Mouse (Mus musculus): ENCODE data around the gene Epha8.

Epha8 gene

DNA sequence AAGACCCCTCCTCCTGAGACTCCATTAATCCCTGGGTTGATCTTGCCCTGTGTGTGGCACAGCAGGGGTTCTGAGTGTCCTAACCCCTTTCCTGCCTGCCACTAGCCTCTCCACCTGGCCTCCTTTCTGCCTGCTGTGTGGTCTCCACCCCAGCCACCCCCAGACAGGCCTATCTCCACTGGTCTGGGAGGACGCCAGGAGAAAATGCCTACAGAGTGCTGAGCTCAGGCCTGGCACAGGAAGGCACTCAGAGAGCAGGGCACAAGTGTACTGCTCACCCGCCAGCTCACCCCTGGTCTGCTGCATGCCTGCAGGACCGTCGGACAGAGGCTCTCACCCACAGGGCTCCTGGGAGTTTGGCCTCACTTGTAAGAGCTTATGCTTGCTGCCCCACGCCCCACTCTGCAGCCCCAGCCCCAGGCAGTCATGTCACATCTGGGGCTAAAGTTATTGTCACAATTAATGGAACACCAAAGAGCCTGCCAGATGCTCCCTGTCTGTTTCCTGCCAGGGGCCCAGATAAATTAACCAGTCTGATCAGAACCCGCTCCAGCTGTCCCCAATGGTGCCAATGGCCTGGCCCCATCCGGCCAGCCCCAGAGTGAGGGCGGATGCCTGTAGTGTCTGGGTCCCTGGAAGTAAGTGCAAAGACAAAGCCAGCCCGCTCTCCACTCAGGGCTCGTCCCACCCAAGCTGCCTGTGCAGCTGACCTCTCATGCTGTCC, 7.2 kb downstream of the Epha8 start:
- DNase-seq = peak; percentile 56 to 68

DNA sequence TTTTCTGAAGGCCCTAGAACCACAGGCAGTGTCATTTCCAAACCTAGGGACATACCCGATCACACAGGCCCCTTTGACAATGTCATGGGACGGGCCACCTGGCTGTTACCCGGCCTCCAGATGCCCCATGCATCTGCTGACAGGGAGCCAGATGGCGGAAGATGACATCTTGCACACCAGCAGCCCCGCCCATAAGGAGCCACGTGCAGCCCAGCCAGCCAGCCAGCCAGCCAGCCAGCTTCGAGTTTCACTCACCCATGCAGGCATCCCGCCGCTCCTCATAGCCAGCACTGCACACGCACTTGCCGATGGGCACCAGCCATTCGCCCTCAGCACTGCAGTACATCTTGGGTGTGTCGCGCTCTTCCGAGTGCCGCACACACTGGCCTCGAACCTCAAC, 11.2 kb downstream of the Epha8 start:
- no peak for DNase-seq

DNA sequence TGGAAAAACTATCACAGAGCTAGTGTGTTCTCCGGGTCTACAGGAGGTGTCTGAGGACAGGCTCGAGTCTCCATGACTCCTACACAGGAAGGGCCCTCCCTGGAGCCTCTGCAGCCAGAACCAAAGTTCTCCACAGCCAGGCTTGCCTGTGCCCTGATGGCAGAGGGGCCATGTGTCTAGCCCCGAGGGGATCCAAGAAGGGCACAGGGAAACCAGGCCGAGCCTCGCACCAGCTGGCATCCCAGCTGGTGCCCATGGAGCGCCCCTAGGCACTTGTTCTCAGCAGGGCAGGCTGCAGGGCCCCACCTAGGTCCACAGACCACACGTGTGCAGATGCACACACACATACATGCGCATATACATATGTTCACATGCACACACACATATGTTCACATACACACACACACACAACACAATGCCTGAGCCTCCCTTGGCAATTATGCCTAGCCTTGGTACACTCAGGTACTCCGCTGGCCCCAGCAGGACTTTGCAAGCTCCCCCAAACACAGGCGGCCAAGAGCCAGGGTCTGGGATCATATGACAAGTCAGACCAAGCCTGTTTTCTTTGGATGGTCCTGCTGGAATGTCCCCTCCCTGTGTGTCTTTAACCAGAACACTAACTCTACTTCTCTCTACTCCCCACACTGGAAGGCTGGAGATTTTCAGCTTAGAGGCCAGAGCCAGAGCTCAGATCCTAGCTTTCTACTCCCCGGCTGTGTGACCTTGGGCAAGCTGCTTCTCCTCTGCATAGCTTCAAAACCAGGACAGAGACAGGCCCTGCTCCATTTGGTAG, 11.9 kb downstream of the Epha8 start:
- DNase-seq = peak; percentile 39 to 51

DNA sequence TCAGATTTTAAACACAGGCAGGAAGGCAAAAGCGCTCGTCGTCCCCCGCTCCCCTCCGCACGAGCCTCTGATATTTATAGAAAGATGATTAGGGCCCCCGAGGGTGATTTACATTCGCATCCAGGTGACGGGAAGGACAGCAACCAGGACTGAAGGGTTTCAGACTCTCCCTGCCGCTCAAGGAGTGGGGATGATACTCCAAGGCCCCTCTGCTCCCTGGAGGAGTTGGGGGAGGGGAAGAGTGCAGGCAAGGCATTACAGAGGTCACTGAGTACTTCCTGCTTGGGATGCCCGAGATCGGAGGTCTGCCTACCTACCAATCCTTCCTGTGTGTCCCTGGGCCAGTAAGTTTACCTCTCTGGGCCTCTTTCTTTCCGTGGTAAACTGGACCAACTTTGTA, 13.4 kb downstream of the Epha8 start:
- no peak for DNase-seq

DNA sequence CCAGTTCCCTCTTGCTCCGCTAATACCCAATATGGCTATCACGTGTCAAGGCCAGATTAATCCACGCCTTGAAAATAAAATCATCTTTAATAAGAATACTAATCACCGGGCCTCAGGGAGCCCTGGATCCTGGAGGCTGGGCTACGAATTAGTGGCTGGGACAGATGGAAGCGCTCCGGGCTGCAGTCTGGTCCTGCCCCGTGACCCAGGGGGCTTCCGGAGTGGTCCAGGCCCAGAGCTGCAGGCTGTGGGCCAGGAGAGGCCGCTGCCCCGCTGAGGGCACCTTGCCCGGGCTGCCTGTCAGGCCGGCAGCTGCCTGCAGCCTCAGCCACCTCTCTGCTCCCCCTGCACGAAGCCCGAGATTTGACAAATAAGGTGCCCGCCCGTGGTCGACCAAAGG, 13.9 kb downstream of the Epha8 start:
- peak; percentile 68 to 74 for DNase-seq

DNA sequence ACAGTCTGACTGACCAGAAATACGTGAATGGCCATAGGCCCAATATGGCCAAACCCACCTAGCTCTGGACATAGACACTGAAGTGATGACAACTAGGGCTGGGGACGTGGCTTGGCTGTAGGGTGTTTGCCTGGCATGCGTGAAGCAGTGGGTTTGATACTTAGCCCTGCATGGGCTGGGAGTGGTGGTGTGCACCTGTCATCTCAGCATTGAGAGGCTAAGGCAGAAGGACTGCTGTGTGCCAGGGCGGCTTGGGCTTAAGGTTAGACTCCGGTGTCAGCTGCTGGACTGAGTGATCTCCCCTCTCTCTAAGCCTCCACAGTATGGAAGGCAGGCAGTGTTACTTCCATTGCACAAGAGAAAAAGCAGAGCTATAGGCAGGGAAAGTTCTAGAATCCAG, 18.7 kb downstream of the Epha8 start:
- no peak for DNase-seq

DNA sequence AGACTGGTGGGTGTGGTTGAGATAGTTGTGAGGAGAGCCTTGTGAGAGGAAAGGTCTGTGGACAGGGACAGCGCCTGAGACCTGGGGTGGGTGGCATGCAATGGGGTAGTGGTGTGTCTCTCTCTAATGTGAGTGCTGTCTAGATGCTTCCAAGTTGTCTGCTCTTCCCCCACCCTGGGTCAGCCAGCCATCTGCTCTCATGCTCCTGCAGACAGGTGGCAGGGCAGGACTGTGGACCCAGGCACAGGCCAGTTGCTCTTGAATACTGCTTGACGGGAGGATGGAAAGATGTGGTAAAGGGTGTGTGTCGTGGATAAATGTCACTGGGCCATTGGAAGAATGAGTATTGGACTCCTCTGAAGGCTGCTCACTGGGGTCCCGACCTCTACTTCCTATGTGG, 19.3 kb downstream of the Epha8 start:
- peak; percentile 67 to 77 for DNase-seq

DNA sequence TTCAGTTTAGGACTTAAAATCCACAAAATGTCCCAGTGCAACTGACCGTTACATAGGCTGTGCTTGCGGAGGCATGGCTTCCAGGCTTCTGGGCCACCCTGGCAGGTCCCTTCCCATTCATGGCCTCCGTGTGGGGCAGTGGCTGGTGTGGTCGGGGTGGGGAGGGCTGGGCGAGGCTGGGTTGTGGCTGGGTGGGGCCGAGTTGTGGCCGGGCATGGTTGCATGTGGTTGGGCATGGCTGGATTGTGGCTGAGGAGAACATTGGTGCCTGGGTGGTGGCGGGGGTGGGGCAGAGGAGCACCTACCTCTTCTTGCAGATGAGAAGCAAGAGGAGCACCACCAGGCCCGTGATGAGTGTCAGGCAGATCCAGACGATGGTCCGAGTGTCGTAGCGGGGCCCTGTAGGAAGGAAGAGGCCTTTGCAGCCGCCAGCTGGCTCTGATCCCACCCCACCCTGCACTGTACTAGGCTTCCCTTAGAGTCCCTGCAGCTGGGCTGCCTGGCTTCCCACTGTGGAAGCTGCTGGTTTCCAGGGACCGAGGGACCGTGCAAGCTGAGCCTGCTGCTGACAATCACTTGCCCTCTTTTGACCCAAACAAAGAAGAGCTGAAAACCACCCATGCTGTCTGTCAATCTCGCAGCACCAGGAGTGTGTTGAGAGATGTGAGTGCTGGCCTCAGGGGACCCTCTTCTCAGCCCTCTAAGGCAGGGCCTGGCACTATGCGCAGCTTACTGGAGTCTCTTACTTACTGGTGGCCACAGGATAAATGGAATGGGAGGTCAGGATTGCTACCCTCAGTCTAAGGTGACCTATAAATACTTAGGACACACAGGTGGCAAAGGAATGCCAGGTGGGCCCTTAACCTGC, 21.6 kb downstream of the Epha8 start:
- no peak for DNase-seq

DNA sequence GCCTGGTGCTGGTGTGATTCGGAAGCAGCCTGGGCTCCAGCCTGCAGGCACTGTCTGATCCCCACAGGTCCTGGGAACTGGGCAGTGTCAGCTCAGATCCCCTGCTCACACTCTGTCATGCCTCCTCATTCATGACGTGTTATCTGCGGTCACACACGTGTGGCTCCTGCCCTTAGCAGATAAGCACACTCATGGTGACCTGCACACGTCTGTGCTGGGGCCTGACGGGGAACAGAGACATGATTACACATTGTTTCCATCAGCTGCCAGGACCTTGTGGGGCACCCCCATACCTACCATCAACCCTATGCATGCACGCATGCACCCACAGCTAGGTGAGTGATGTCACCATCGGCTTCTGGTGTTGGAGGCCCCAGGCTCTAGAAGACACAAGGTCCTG, 26.1 kb downstream of the Epha8 start:
- no peak for DNase-seq

DNA sequence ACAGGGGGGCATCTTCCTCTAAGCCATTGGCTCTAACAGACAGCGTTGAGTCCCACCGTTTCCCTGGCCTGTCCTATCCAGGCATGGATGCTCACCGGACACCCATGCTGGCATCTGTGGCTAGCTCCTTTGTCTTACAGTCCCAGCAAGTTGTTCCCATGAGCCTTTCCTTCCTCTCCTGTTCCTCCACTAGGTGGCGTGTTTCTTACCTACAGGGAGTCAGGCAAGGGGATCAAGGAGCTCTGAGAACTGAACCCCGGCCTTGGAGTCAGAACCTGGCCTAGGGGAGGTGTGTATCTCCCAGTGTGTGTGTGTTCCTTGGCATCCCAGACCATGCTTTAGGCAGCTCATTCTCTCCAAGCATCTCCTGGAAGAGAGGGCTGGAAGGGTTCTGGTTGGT, 27.7 kb downstream of the Epha8 start:
- DNase-seq = peak; percentile 23 to 57

DNA sequence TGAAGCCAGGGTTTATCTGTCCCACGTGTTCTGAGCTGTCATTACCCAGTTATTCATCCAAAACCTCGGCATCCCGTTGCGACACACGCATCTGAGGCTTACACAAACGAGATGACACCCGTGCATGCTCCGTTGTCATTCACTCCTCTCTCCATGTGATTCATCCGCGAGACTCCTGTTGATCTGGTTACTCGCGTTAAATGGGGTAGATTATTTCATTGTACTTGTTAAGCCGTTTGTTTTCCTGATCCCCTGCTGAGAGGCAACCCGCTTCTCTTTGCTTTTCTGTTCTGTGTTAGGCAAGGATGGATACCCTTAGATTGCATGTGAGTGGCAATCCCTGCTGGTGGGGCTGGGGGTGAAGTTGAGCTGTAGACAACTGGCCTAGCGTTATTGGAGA, 30.8 kb downstream of the Epha8 start:
- DNase-seq = no peak

DNA sequence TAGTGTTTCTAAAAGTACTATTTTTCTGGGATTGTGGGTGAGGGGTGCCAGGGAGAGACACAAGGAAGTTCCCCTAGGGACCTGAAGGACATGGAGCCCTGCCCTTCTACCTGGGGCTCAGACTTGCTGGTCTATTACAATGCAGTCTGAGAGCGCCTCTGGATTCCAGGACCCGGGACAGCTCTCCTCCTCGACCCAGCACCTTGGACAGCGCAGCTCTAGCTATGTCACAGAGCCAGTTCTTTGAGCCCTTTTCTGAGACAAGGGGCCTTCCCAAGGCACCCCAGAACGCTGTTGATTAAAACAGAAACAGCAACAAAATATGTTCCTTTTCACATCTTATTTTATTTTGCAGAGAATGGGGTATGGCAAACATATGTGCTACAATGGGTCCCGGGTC, 32.1 kb downstream of the Epha8 start:
- no peak for DNase-seq

DNA sequence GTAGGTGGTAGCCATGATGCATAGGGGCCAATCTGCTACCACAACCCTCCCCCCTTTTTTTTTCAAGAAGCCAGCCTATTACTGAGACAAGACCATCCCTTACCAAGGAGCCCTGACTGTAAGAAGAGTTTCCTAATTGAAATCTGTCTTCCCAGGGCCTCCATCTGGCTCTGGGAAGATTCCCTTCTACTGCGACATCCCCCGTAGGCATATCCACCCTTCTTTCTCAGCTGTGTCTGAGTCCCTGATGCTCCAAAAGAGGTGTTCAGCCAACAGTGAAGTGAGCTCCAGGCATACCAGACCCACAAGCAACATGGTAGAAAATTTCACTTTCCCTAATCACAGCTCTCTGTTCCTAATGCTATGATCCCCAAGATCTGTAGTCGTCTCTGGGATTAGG, 37.1 kb downstream of the Epha8 start:
- DNase-seq = no peak

DNA sequence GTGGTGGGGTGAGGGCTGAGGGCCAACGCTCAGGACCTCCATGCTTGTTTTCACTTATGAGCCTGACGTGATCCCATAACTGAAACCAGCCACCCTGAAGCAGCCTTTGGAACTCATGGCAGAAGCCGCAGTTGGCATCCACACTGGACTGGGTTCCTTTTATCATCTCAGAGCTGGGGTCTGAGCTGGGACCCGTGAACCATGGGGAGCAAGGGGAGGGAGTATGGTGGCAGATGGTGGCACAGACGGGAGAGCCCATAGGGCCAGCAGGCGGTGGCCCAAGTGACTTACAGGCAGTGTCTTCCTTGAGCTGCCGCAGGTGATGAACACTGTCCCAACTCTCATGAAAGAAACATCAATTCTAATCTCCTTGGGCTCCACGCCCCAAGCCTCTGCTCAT, 37.8 kb downstream of the Epha8 start:
- DNase-seq = no peak

DNA sequence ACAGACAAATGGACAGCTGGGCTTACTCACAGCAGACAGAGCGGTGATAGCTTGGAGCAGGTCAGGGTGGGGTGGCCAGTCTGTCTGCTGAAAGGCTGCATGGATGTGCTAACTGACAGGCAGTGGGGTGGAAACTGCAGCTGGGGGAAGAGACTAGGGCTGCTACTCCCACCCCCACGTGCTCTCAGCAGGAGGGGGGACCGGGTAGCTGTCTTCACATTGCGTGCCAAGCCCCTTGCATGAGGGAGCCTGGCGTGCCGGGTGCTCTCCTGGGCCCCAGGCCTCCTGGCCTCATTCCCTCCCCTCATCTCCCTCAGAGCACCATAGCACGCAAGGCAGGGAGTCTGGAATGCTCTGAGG, 39.5 kb downstream of the Epha8 start:
- DNase-seq = no peak

DNA sequence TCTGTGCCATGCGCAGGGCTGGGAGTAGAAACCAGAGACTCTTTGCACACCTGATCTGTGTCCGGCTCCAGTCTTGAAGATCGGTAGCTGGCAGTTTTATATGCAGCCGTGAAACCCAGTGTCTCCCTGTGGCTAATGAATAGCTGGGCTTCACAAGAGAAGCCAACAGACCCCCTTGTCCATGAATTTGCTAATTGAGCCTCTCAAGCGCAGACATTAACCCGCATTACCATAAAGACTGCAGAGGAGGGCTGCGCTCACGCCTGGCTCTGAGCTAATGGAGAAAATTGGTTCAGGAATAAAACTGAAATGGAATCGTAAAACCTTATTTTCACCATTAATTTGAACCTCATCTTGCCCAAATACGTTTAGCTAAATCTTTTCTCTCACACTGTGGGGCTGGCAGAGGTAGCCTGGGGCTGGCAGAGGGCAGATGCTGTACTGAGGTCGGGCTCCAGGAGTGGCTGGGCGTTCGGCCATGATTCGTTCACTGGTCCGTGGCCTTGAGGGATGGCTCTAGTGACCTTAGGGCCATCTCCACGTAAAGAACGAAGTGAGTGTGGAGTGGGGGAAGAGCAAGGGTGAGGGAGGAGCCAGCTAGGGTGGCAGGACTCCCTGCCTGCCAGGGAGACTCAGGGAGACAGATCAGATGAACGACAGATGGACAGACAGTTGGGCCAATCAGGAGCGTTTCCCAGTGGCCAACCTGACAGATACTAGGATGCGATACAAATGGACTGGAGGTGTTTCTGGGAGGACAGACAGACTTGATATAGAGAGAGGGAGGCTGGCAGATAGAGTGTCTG, 40.1 kb downstream of the Epha8 start:
- peak; percentile 59 to 65 for DNase-seq

DNA sequence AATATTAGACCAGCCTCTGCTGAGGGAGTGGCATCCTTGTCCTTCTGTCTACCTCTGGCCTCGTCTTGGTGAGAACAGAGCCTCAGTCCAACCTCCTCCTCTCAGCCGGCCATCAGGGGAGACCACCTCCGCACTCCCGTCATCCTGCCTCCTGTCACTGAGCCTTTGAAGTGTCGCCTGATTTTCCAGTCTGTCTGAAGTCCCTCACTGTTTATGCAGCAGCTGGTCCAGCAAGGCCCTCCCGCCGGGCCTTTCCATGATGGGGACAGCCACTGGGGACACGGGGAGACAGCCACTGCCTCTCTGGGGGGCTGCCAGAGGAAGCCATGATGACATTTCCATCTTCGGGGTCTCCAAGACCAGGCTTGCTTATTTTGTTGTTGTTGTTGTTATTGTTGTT, 43.8 kb downstream of the Epha8 start:
- DNase-seq = no peak

DNA sequence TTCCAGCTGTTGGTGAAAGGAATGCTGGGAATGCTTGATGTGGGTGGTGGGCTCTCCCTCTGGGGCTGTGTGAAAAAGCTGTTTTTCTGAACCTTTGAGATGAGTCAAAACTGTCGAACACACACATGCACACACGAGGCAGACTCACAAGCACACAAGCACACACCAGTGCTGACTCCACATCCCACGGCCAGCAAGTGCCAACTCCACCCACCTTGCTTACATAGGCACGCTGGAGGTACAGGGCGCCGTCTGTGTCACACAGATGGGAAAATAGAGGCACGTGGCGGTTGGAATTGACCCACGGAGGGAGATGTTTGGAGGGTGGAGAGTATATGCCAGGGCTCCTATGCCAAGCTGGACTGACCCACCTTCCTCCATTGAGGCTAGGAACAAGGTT, 44.8 kb downstream of the Epha8 start:
- DNase-seq = no peak

DNA sequence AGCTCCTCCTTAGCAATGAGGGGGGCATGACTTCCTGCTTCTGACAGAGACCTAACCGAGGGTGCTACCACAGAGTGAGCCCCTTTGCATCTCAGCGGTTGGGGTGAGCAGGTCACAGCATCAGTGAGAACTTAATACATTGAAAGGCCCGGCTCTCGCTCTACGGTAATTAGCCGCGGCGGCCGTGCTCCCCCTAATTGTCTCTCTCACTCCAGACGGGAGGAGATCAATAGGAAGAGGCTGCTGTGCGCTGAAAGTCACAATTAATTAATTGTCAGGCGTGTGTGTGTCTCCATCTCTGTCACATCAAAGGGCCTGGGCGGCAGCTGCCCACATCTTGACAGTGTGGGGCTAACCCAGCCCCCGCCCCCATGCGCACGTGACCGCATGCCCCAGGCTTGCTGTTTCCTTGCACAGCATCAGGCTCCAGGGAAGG, 45.4 kb downstream of the Epha8 start:
- no peak for DNase-seq

DNA sequence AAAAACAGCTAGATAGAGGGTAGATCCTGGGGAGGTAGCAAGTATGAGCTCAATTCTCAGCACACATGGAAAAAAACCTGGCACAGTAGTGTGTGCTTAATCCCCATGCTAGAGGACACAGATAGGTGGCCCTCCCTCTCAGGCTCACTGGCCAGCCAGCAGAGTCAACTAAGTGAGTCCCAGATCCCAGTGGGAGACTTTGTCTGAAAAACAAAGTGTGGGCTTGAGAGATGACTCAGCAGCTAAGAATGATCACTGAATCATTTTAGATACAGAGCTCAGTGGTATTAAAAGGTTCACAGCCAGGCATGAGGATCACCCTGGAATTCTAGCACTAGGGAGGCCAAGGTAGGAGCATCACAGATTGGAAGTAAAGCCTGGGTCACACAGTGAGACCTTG, 48.8 kb downstream of the Epha8 start:
- DNase-seq = no peak

DNA sequence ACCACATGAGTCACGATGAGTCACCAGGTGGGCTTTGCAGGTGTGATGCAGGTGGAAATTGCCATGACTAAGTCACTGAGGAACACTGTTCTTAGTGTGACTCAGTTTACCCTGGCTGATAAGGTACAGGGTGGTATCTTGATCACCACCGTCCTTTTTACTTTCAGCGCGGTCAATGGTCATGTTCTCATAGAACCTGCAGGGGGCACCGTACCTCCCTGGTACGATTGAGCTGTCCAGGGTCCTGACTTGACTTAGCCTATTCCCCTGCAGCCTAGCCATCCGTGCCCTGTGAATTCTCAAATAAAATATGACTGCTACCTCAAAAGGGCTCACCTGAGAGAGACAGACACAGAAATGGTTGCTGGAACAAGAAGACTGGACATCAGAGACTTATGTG, 49.6 kb downstream of the Epha8 start:
- DNase-seq = peak in 1 of 2 experiments; percentile 31

DNA sequence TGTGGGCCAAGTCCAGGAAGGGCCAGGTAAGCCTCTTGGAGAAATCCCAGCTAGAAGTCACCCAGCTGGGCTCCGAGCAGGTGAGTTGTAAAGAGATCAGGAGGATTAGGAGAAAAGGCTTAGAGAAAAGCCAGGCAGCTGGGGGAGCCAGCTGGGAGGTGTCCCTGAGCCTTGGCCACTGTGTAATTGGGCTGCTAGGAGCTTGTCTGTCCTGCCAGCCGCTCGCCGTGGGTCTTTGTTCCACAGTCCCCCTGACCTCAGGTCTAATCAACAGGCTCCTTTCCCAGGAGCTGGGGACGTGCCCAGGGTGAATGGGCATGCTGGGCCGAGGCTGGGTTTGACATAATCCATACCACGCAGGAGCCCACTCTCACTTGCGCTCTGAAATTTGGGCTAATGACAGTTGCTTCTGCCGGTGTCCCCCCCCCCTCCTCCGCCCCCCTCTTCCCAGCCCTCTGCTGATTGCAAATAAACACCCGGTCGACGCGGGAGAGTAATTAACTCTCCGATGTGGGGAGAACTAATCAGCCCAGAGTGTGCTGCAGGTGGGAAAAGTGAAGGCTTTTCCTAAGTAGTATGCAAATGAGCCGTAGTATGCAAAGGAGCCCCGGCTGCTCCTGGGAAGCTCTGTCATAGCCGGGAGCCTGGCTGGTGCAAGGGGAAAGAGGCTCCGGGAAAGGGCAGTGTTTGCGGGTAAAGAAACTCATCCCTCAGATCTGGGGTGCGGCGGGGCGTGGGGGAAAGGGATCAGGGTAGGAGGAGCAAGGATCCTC, 51.7 kb downstream of the Epha8 start:
- no peak for DNase-seq
